Mouse (Mus musculus) embryonic facial prominence, embryonic 13.5 days (tissue): Measurements from ENCODE around the gene Sae1. TPM values are rescaled to one million over a fixed set of nuclear protein-coding genes. Genes with fewer than 3 reads are reported as not detected.
"Not testable (repeated sequence)": the region's sequence is repeated elsewhere in the genome, so short reads cannot be mapped to it uniquely, and the experiment has no call there.

ENCODE experiments used
- ATAC-seq: fragments of 200-750 bp; cut with Nextera tagmentation; 2 replicates; pipeline ENCODE4 v1.8.0; 2017; ENCODE audit warnings: low read depth; ENCODE audit not compliant: insufficient number of reproducible peaks, insufficient read depth, low FRiP score, low TSS enrichment
- H3K27ac ChIP-seq: fragments of 300-500 bp; sonication (generic); 2 replicates; pipeline ENCODE4 v1.5.1; 2015; ENCODE audit warnings: moderate library complexity, mild to moderate bottlenecking, inconsistent platforms
- H3K27me3 ChIP-seq: fragments of 300-500 bp; sonication (generic); 2 replicates; pipeline ENCODE4 v1.6.1; 2015; ENCODE audit warnings: mild to moderate bottlenecking, inconsistent platforms
- H3K36me3 ChIP-seq: fragments of 300-500 bp; sonication (generic); 2 replicates; pipeline ENCODE4 v1.6.1; 2015; ENCODE audit warnings: mild to moderate bottlenecking, inconsistent platforms
- H3K4me1 ChIP-seq: fragments of 300-500 bp; sonication (generic); 2 replicates; pipeline ENCODE4 v1.6.1; 2015; ENCODE audit warnings: inconsistent platforms
- H3K4me2 ChIP-seq: fragments of 300-500 bp; sonication (generic); 2 replicates; pipeline ENCODE4 v1.6.1; 2015; ENCODE audit warnings: moderate library complexity, mild to moderate bottlenecking, inconsistent platforms
- H3K4me3 ChIP-seq: fragments of 300-500 bp; sonication (generic); 2 replicates; pipeline ENCODE4 v1.5.1; 2015; ENCODE audit warnings: mild to moderate bottlenecking, inconsistent platforms
- H3K9ac ChIP-seq: fragments of 300-500 bp; sonication (generic); 2 replicates; pipeline ENCODE4 v1.6.1; 2015; ENCODE audit warnings: mild to moderate bottlenecking, inconsistent platforms
- H3K9me3 ChIP-seq: fragments of 300-500 bp; sonication (generic); 2 replicates; pipeline ENCODE4 v1.6.1; 2016; ENCODE audit warnings: inconsistent platforms
- WGBS: fragments of 180-500 bp; shearing (Covaris S2); methylation state at CpG from one replicate; pipeline ENCODE4 v1.1.7; 2015; ENCODE audit warnings: mixed read lengths; 5-methylcytosine and 5-hydroxymethylcytosine counted together
- polyA plus RNA-seq: library from polyadenylated mRNA; unstranded; fragments of >200 nt; fragmentation: Nextera tagmentation; extraction: Ambion mirVana; gene quantifications from 2 replicates; pipeline ENCODE4 v1.2.1, GENCODE M21; 2015

Gene Sae1
- polyA plus RNA-seq, 1 experiment from 2014 or later = 373 TPM

GRCm38 (mm10) chr7:16307141-16307540 is 80.5 kb downstream of the Sae1 start:
- H3K4me3 ChIP-seq, H3K4me2 ChIP-seq, H3K27ac ChIP-seq, H3K9me3 ChIP-seq, ATAC-seq, H3K36me3 ChIP-seq, H3K9ac ChIP-seq: not testable (repeated sequence)
- 68% methylated on average over 6 of the region's 6 CpGs for WGBS
- Histone ChIP-seq H3K4me1 (peaks cover 36% of the 10 kb centered on the region), H3K27me3 (peaks cover 26% of the 10 kb centered on the region)

- WGBS = under 1% methylated on average over 52 of the region's 52 CpGs
- H3K9ac ChIP-seq = peak overlapping the region; percentile 74
- peak overlapping the region; percentile 48; the same call in 1 of the 2 replicates for H3K27ac ChIP-seq
- H3K27me3 ChIP-seq = no peaks in the 10 kb centered on the region
- H3K36me3 ChIP-seq = no peaks in the 10 kb centered on the region
- H3K4me1 ChIP-seq = peaks cover 30% of the 10 kb centered on the region
- no peaks in the 10 kb centered on the region for H3K9me3 ChIP-seq
- ATAC-seq = peak; percentile 89
- H3K4me2 ChIP-seq = peak overlapping the region; percentile 85
- peak overlapping the region; percentile 50 for H3K4me3 ChIP-seq
Measured at GRCm38 (mm10) chr7:16299419-16300035, 88.1 kb downstream of the Sae1 start.

GRCm38 (mm10) chr7:16298927-16299326 is 88.7 kb downstream of the Sae1 start:
- H3K36me3 ChIP-seq = no peaks in the 10 kb centered on the region
- no peak for ATAC-seq
- H3K4me3 ChIP-seq = peak overlapping the region; percentile 50
- peak overlapping the region; percentile 85 for H3K4me2 ChIP-seq
- H3K9me3 ChIP-seq = no peaks in the 10 kb centered on the region
- H3K27ac ChIP-seq = peak overlapping the region; percentile 48; the same call in 1 of the 2 replicates
- peak overlapping the region; percentile 74 for H3K9ac ChIP-seq
- peaks cover 30% of the 10 kb centered on the region for H3K4me1 ChIP-seq
- no peaks in the 10 kb centered on the region for H3K27me3 ChIP-seq
- 82% methylated on average over 5 of the region's 5 CpGs for WGBS

GRCm38 (mm10) chr7:16297616-16298015 is 90.0 kb downstream of the Sae1 start:
- Histone ChIP-seq H3K36me3 (no peaks in the 10 kb centered on the region), H3K4me2 (peak overlapping the region; percentile 67; the same call in 1 of the 2 replicates), H3K9me3 (no peaks in the 10 kb centered on the region), H3K27ac (0 out of 2 replicates have a peak overlapping the region, but pooled peaks have one; percentile 58), H3K9ac (no peak overlapping the region), H3K4me3 (no peak overlapping the region), H3K4me1 (peaks cover 30% of the 10 kb centered on the region), H3K27me3 (no peaks in the 10 kb centered on the region)
- ATAC-seq = no peak
- WGBS = 56% methylated on average over 2 of the region's 2 CpGs

GRCm38 (mm10) chr7:16296766-16297390 is 90.7 kb downstream of the Sae1 start:
- H3K27me3 ChIP-seq = no peaks in the 10 kb centered on the region
- peak overlapping the region; percentile 39 for H3K4me3 ChIP-seq
- H3K4me1 ChIP-seq = peaks cover 30% of the 10 kb centered on the region
- 0 out of 2 replicates have a peak, but pooled peaks have one; percentile 10 for ATAC-seq
- peak overlapping the region; percentile 58 for H3K27ac ChIP-seq
- no peaks in the 10 kb centered on the region for H3K36me3 ChIP-seq
- H3K9me3 ChIP-seq = no peaks in the 10 kb centered on the region
- WGBS = under 1% methylated on average over 22 of the region's 22 CpGs
- H3K9ac ChIP-seq = peak overlapping the region; percentile 69
- peak overlapping the region; percentile 67 for H3K4me2 ChIP-seq

- Histone ChIP-seq H3K4me3 (no peak overlapping the region), H3K9me3 (no peaks in the 10 kb centered on the region), H3K27me3 (no peaks in the 10 kb centered on the region), H3K27ac (peak overlapping the region; percentile 58), H3K4me1 (peaks cover 30% of the 10 kb centered on the region), H3K36me3 (no peaks in the 10 kb centered on the region), H3K9ac (no peak overlapping the region), H3K4me2 (peak overlapping the region; percentile 85)
- 36% methylated on average over 2 of the region's 2 CpGs for WGBS
- no peak for ATAC-seq
Measured at GRCm38 (mm10) chr7:16296146-16296545, 91.5 kb downstream of the Sae1 start.

DNA sequence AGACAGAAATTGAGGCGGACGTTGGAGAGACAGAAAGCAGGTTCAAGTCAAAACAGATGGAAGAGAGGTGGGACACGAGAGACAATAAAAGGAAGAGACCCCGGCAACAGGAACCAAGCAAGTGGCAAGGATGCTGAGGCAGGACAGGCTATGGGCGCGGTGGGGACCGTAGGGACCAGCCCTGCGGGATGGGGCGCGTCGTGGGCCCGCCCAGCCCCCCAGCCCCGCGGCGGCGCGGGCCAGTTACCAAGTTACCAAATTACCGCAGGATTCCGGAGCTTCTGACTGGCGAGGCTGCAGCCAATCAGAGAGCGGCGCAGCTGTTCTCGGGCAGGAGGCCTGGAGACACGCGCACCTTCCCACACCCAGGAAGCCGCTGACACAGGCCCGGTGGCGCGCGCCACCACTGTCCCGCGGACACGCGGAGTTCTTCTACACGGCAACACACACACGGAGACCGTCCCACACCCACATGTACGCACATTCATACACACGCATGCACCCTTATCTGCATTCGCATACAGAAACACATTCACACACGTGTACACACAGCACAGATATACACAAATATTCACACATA is 92.2 kb downstream of the Sae1 start:
- H3K4me2 ChIP-seq = peak overlapping the region; percentile 85
- peaks cover 30% of the 10 kb centered on the region for H3K4me1 ChIP-seq
- H3K9ac ChIP-seq = peak overlapping the region; percentile 70
- H3K4me3 ChIP-seq = peak overlapping the region; percentile 55
- no peaks in the 10 kb centered on the region for H3K27me3 ChIP-seq
- peak overlapping the region; percentile 93 for H3K27ac ChIP-seq
- WGBS = 1% methylated on average over 41 of the region's 41 CpGs
- H3K9me3 ChIP-seq = no peaks in the 10 kb centered on the region
- ATAC-seq = peak; percentile 65
- no peaks in the 10 kb centered on the region for H3K36me3 ChIP-seq

- Histone ChIP-seq H3K9ac (peak overlapping the region; percentile 70), H3K4me3 (peak overlapping the region; percentile 55), H3K27ac (peak overlapping the region; percentile 93), H3K27me3 (no peaks in the 10 kb centered on the region), H3K4me2 (peak overlapping the region; percentile 85), H3K9me3 (no peaks in the 10 kb centered on the region), H3K36me3 (no peaks in the 10 kb centered on the region), H3K4me1 (peaks cover 26% of the 10 kb centered on the region)
- ATAC-seq = no peak
- WGBS = under 1% methylated on average over 23 of the region's 23 CpGs
Measured at GRCm38 (mm10) chr7:16294837-16295236, 92.8 kb downstream of the Sae1 start.

DNA sequence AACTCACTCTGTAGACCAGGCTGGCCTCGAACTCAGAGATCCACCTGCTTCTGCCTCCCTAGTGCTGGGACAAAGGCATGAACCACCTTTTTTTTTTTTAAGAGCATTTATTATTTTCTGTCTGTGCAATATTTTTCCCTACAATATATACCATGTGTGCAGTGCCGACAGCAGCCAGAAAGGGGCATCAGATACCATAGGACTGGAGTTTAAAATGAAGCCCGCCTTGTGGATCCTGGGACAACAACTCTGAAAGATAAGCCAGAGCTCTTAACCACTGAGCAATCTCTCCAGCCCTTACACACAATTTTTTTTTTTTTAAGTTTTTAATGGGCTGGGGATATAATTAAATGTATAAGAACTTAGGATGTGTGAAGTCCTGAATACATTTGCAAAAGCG is 93.3 kb downstream of the Sae1 start:
- Histone ChIP-seq H3K9me3 (no peaks in the 10 kb centered on the region), H3K4me2 (peak overlapping the region; percentile 85), H3K27ac (0 out of 2 replicates have a peak overlapping the region, but pooled peaks have one; percentile 93), H3K4me3 (peak overlapping the region; percentile 55; the same call in 1 of the 2 replicates), H3K9ac (no peak overlapping the region), H3K27me3 (no peaks in the 10 kb centered on the region), H3K36me3 (no peaks in the 10 kb centered on the region), H3K4me1 (peaks cover 24% of the 10 kb centered on the region)
- ATAC-seq = no peak
- 28% methylated on average over 4 of the region's 4 CpGs for WGBS

- WGBS = 75% methylated on average over 1 of the region's 1 CpGs
Measured at GRCm38 (mm10) chr7:16287791-16288190, 99.8 kb downstream of the Sae1 start.

GRCm38 (mm10) chr7:16287016-16287415 is 100.6 kb downstream of the Sae1 start:
- no peaks in the 10 kb centered on the region for H3K9me3 ChIP-seq
- WGBS = 82% methylated on average over 2 of the region's 2 CpGs
- no peaks in the 10 kb centered on the region for H3K27me3 ChIP-seq
- no peak for ATAC-seq
- H3K4me1 ChIP-seq = peaks cover 15% of the 10 kb centered on the region
- peak overlapping the region; percentile 98 for H3K27ac ChIP-seq
- H3K4me2 ChIP-seq = peak overlapping the region; percentile 64
- H3K4me3 ChIP-seq = peak overlapping the region; percentile 64
- H3K36me3 ChIP-seq = peaks cover 23% of the 10 kb centered on the region
- H3K9ac ChIP-seq = peak overlapping the region; percentile 80

More at GRCm38 (mm10) chr7:16287791-16288190, 99.8 kb downstream of the Sae1 start:
- Histone ChIP-seq H3K4me1 (peaks cover 15% of the 10 kb centered on the region), H3K36me3 (peaks cover 15% of the 10 kb centered on the region), H3K9me3 (no peaks in the 10 kb centered on the region), H3K4me3 (no peak overlapping the region), H3K4me2 (no peak overlapping the region), H3K27ac (no peak overlapping the region), H3K9ac (no peak overlapping the region), H3K27me3 (no peaks in the 10 kb centered on the region)
- ATAC-seq = no peak
